Mouse (Mus musculus): ENCODE measurements around the gene Mfsd11.

Mfsd11 gene

DNA sequence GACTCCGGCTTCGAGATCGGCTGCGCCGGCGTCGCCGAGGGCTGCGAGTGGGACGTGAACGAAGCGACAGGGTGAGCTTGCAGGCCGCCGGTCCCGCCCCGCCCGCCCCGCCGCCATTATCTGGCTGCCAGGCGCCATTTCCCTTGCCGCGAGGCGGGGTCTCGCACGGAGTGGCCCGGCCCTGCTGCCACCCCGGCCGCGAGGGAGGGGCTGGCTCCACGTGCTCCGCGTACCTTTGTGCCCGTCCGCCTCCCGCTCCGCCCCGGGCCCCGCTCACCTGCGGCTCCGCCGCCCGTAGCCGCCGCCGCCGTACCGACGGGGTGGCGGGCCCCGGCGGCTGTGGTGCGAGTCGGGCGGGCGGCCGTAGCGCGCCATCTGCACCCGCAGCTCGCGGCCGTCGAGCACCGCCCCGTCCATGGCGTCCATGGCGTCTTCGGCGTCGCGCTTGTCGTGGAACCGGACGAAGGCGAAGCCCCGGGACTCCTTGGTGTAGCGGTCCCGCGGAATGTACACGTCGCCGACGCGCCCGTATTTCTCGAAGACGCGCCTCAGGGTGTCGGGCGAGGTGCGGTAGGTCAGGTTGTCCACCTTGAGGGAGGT is at the start of gene Mfsd11:
TSS of gene Mfsd11 (plus strand) at position 150 of the 600 bp plus-strand sequence.
- DNase-seq (ENCODE audit: low spot score): peak; percentile 79

DNA sequence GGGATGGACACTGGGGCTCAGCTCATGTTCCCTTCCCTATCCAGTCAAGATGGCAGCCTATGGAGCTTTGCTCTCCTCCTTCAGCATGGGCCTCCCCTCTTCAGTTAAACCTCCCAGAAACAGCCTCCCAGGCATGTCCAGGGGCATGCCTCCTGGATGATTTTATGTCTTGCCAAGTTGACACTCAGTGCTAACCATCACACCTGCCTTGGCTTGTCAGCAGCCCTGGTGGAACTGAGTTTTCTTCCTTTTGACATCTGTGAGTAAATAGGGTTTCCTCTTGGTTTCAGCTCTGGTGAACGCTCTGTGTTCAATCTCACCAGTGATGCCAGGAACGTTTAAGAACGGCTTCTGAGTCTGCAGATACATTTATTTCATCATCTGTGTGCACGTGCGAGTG is 49.5 kb upstream of the Mfsd11 start:
- DNase-seq (ENCODE audit: low spot score): no peak

DNA sequence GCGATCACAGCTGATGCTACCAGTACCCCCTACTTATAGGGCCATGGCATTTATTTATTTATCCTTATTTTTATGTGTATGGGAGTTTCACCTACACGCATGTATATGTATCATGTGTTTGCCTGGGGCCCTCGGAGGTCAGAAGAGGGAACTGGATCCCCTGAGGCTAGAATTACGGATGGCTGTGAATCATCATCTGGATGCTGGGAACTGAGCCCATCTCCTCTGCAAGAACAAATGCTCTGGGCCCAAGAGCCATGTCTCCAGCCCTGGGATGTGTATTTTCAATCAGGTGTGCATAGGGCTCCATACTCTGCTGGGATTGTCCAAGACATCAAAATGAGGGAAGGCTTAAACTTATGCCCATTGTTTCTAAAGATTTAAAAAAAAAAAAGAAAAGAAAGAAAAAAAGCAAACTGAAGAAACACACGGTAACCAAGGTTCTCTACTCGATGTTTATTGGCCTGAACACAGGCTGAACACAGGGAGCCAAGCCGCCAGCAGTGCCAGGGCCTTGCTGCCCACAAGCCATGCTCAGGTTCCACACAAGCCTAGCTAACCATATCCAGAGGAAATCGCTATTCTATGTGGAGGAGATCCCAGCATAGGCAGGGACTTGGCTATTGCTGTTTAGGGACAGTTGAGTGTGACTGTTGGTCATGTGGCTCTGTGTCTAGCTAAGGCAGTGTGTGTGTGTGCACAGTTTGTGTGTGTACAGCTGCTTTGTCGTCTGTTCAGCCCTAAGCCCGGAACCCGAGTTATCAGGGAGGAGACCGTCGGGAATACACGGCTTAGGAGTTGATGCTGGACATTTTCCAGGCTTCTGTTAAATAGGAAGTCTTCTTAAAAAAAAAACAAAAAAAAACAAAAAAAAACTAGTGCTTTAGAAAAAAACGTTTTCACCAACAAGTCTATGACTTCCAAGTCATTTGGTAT is 45.8 kb upstream of the Mfsd11 start:
- DNase-seq (ENCODE audit: low spot score): no peak

DNA sequence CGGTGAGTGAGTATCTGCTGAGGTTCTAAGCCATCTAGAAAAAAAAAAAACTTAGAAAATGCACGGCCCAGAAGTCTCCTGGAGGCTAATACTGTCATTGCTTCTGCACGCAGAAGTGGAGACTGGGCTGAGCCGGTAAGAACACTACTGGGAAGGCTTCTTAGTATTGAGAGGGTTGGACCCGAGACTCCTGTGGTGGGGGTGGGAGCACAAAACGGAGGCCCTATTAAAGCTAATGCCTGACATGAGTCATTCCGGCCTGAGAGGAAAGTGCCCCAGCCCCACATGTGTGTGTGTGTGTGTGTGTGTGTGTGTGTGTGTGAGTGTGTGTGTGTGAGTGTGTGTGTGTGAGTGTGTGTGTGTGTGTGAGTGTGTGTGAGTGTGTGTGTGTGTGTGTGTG is 45.1 kb upstream of the Mfsd11 start:
- no peak for DNase-seq (ENCODE audit: low spot score)

DNA sequence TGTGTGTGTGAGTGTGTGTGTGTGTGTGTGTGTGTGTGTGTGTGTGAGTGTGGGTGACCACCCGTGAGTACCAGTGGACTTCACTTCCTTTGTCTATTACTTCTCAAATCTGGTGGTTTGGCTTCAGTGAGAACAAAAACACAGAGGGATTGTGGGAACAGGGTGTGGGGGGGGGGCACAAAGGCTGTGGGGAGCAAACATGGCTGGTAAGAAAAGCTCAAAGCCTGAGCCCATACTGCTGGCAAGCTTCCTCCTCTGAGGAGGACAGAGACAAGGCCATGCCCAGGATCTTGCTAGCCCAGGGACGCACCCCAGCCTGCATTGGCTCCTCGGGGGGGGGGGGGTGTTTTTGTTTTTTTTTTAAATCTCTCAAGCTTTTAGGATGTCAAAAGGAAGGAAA is 44.7 kb upstream of the Mfsd11 start:
- DNase-seq (ENCODE audit: low spot score): no peak

DNA sequence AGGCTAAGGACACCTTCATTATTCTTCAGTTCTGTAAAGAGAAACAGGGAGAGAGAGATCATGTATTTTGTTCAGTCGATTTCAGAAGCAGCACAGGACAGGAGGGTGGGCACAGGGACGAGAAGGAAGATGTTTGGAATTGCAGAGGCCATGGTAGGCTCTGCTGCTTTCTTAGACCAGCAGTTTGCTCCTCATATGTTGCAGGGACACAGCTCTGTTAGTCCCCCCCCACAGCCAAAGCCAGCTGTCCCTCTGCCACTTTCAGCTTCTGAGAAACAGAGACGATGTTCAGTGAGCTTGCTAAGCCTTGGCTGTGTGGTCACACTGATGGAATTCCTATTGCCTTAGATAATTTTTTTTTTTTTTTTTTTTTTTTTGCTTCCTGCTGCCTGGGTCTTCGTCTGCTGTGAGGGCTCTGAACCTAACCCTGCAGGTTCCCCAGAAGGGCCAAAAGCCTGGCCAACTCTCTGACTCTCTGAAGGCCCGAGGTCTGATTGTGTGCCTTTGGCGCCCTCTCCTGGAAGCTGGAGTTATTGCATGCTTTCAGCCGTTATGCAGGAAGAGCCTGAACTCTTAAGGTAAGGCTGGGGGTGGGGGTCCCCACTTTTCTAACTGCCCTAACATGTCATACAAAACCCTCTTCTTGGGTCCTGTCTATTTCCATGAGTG is 44.2 kb upstream of the Mfsd11 start:
- DNase-seq (ENCODE audit: low spot score): peak; percentile 51

DNA sequence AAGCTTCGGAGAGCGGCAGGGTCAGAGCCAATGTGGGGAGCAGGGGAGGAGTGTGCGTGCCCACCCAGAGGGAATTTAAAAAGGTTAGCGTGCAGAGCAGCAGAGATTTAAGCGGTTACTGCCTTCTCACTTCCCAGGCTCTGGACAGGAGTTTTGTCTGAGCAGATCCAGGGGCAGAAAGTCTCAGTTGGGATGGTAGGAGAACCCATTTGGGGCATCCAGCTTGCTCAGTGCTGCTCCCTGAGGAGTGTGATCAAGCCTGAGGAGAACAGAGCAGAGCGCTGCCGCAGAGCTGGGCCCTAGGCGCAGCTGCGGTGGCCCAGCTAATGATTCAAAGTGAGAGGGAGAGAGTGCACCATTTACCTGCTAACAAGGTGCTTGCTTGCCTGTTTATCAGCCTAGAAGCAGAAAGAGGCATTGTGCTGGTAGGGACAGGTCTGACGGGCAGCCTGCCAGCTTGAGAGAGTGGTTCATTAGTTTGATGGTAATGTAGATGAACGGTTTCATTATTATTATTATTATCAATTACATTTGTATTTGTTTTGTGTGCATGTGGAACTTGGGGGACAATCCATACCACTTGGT is 43.3 kb upstream of the Mfsd11 start:
- no peak for DNase-seq (ENCODE audit: low spot score)

DNA sequence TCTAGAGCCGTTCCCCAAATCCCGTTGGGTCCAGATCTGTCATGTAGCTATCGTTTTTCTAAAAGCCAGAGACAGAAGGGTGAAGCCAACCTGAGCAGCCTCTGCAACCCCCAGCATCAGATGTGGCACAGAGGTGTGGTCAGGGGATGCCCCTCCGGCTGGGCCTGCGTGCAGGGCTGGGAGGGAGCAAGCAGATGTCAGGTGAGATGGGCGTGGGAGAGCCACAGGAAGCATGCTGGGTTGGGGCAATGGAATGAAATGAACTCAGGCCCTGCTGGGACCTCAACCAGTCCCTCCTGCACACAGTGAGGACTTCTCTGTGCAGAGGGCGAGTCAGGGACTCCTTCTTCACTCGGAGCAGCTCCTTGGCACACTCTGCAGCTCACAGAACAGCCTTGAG is 42.7 kb upstream of the Mfsd11 start:
- DNase-seq (ENCODE audit: low spot score): no peak

DNA sequence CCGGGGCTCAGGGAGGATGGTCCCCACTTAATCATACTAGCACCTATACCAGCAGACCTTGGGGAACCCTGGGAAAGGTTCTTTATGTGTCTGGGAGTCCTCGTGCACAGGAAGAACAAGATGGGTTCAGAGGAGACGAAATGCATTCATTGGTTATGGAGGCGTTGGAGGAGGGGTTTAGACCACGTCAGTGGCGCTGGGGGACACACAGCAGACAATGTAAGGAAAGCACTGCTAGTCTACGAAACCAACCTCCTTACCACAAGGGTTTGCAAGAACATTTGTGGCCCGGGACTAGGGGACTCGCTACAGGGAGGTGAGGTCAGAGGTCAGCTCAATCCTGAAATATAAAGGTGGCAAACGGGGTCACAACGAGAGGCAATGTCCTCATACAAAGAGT is 41.7 kb upstream of the Mfsd11 start:
- no peak for DNase-seq (ENCODE audit: low spot score)

DNA sequence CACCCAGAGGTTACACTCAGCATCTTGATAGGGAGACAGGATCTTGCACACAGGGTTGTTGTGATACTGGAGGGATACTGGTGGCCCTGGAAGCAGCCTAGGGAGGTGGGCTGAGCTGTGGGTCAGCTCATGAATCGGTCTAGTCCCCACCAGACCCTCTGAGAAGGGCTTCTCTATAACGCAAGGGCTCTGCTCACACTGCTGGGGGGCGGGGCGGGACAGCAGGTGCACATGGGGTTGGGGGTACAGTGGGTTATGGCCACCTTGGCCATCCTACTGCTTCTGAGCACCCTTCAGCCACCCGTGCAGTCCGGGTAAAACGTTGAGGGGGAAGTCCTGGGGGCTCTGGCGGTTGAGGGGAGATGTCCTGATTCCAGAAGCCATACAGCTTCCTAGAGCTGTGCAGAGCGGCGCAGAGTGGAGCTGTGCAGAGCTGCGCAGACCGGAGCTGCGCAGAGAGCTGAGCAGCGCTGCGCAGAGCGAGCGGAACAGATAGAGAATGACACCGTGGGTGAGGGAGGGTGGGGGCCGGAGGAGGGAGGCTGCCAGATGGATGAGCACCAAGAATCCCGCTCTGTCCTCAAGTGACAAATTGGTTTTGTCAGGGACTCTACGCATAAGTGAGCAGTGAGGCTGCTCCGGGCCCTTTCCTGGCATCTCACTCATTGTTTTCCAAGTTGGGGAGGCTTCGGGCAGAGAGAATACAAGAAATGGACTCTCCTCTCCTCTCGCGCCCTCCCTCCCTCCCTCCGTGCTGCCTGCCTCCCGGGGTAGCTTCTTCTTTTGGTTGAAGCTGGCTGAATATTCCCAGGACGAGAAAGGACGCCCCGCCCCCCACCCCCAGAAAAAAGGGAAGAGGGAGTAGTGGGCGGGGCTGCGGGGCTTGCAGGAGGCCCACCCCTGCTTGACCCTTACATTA is 41.0 kb upstream of the Mfsd11 start:
- no peak for DNase-seq (ENCODE audit: low spot score)

DNA sequence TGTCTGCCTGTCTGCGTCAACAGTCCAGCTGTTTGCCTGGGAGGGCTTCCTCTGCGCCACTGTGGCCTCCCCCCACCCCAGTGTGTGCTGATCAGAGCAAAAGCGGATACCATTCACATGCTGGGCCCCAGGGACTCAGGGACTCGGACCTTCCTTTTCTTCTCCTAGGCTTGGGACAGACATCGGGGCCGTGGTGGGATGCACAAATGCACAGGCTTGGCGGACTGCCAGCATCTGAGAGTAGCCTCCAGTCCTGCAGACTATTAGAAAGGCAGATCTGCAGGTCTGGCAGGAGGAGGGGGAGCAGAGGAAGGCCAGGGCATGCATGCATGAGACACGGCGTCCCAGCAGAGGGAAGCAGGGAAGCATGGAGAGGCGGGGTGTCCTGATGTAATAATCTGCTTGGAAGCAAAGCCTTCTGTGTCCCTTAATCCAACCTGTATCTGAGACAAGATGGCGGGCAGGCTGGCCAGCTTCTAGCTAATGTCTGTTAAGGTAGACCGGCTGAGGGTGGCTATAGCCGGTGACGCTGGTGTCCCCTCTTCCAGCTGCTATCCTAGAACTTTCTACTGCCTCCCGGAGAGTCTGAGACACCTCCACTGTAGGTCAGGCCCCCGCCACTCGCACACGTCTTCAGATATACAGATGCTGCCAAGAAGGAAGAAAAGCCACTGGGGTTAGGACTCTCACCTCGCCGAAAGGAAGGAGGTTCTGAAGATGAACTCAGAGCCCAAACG is 39.3 kb upstream of the Mfsd11 start:
- DNase-seq (ENCODE audit: low spot score): peak; percentile 57

DNA sequence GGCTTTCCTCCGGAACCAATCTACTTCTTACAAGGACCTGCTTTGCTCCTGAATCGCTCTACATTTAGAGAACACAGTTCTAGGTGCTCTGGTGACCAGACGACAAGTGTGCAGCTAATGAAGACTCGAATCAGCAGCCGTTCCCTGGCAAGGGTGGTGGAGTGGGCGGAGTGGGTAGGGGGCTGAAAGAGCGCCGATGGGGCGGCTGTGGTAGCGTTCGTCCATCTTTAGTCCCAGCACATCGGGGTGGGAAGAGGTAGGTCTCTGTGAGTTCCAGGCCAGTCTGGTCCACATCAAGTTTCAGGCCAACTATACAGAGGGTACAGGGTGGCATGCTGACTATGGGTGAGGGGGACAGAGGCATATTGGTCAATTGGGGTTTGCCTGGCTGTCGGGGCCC is 38.6 kb upstream of the Mfsd11 start:
- DNase-seq (ENCODE audit: low spot score): no peak

DNA sequence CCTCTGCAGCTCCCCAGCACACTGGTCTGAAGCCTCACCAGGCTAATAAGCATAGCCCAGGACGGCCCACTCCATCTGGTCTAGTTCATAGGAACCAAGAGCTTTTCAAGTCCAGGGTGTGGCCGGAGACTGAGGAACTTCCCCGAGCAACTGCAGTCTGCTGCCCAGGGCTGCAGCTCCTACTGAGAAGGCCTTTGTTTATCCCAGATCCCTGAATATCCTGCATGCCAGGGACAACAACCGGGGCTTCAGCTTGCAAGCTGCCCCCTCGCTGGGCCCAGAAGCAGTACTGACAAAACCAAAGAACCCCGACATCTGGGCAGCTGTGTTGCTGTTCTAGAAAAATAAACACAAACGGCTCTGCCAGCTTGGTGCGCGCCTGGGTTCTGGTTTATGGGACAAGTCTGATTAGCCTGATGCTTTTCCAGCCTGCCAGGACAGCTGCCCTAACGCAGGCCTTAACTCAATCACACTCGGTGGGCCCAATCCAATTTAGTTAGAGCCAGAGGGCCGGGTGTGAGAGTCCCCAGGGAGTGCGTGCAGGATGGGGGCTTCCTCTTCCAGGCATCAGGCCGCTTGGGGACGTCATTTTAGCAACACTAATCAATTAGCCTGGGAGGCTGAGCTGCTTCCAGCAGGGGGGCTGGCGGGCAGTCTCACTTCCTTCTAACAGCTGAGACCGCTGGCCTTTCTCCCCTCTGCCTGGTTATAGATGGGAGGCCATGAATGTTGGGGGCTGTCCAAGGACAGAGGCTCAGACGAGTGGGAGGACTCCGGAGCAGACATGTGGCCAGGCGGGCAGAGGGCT is 38.0 kb upstream of the Mfsd11 start:
- no peak for DNase-seq (ENCODE audit: low spot score)

DNA sequence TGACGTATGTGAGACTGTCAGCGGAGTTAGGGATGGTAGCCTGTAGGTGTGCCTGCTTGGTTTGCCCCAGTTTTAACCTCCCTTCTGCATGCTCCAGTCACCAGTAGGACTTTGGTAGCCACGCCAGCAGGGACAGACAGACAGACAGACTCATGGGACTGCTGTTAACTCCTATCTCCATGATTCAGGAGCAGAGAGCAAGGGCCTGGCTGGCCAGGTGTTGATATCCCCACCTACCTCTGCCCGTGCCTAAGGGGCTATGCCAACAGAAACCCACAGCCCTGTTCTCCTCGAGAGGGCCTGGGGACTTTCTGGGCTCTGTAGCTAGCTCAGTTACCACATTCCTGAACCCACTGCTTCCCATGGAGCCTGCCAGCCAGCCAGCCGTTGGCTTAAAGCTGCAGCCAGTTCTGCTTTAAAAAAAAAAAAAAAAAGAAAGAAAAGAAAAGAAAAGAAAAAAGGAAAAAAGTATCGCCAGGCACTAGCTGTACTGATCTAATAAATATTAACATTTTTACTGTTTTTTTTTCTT is 37.3 kb upstream of the Mfsd11 start:
- DNase-seq (ENCODE audit: low spot score): no peak

DNA sequence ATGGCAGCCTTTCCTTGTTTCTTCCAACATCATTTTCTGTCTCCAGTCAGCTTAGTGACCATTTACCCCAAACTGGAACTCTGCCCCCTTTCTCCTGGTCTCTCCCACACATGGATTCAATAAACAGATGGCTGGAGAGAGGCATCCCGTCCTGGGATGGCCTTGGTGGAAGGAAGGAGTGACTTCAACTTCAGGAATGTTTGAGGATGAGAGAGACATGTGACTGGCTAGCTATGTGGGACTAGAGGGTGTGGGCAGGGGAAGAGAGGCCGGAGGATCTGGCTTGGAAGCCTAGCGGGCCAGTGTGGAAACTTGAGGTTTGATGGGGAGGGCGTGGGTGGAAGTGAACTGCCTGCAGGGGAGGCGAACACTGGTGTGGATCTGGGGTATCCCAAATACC is 35.5 kb upstream of the Mfsd11 start:
- no peak for DNase-seq (ENCODE audit: low spot score)

DNA sequence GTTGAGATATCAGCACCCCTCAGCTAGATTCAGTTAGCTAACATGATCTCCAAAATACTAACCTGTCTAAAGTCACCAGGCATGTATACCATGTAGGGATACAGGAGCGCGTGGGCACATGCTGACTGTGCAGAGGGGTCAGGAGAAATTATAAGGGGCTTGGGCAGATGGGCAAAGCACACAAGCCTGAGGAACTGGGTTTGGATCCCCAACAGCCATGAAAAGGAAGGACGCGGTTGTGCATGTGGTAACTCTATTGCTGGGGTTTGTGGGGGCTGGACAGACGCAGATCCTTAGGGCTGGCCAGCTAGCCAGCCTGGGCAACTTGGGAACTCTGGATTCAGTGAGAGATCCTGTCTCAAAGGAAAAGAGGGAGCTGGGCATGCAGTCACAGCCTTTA is 34.7 kb upstream of the Mfsd11 start:
- DNase-seq (ENCODE audit: low spot score): no peak

DNA sequence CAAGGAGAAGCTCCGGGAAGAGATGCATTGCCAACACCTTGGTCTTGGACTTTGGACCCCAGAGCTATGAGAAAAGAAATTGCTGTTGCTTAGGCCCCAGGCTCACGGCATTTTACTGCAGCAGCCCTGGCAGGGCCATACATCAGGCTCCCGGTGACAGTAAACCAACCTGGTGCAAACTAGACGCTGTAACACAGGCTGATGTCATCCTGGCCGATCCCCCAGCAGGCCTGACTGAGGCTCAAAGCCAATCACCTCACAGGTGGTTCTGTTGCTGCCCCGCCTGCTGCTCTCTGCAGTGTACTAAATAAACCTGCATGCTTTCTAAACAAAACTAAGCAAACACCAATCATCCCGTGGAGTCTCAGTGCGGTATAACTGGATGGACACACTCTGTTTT is 33.5 kb upstream of the Mfsd11 start:
- DNase-seq (ENCODE audit: low spot score): peak; percentile 40

DNA sequence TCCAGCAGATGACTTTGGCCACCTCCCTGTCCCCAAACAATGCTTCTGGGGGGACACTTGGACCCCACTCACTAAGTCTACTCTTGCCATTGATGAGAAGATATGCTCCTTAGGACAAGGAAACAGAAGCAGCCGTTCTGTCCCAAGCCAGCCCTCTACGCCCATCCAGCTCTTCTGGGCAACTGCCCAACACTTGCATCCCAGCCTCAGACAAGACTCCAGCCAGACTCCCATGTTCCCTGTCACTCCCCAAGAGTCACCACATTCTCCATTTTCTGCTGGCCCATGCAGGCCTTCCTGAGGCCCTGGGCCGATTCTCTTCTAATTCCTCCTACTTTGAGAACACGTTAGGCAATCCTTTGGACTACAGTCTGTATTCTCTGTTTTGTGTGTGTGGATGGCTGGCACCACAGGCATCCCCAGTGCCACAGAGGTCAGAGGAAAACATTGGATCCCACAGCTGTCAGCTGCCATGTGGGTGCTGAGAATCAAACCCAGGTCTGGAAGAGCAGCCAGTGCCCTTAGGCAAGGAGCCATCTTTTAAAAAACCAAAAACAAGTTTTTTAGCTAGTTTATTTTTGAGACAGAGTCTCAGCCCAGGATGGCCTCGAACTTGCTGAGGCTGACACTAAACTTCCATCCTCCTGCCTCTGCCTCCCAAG is 32.2 kb upstream of the Mfsd11 start:
- no peak for DNase-seq (ENCODE audit: low spot score)
